Mouse (Mus musculus) thymus, adult 2 months (tissue): ENCODE measurements around the gene Tmem178b.

Experiments
- CTCF ChIP-seq: fragments of 200-500 bp; IDR thresholded peaks from 2 replicates; pipeline ENCODE4 v1.5.1; 2012; ENCODE audit warnings: mild to moderate bottlenecking, control low read depth, low read length, moderate library complexity, borderline replicate concordance; ENCODE audit not compliant: control insufficient read depth, poor library complexity, insufficient read depth; ENCODE audit errors: extremely low read depth
- POLR2A ChIP-seq: fragments of 200-500 bp; IDR thresholded peaks from 2 replicates; pipeline ENCODE4 v1.6.1; 2012; ENCODE audit warnings: mild to moderate bottlenecking, low read length, control low read depth, moderate library complexity; ENCODE audit not compliant: control insufficient read depth, poor library complexity, insufficient read depth; ENCODE audit errors: extremely low read depth

DNA sequence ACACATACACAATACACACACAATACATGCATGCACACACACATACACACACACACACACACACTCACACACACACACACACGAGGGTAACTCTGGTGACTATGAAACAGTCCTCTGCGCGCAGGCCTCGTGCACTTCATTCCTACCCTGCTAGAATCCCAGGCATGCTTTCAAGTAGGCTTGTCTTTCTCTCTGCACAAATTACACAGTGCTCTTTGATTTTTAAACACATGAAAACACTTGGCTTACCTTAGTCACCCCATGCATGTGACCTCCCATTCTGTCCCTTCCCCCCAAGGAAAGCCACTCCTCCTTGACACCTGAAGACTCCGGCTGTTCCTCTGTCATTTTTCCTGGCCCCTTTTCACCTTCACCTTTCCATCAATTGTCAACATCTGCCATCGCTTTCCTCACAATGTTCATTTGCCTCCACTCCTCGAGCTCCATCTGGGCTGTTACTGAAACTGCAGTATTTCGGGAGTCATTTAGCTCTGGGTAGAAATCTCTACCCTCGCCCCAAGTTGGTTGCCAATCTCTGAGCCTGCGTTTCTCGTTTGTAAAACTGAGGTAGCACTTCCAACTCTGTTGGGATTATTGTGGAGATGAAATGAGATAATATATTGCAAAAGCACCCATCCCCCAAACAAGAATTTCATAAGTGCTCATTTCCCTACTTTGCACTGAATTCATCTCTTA, 352.7 kb downstream of the Tmem178b start:
- TF ChIP-seq POLR2A: no peak
- no peak for TF ChIP-seq CTCF
